27 mouse cellular contexts compared by ENCODE assay signal in the genomic region with DNA sequence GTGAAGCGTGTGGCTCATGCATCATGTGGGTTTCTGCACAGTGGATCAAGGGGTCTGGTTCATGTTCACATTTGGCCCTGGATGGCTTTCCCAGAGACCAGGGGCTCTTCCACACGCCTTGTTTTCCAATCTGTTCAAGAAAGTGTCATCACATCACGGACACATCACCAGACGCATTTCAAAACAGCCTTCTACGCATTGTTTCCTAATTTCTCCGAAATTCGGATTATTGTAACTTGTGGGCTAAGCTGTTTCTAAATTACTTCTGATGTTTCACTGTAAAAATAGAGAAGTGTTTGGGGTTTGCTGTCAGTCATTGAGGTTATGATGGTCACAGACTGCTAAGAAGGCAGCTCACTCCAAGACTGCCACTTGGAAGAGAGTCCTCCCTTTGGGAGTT.
DNase-seq lines count a peak whose midpoint lies in the region; ATAC-seq lines count a peak whose summit lies in the region.
"Had no signal": no experiment of that assay in that cellular context is flagged by ENCODE, and none has a peak within 500 bp of the region (broad histone marks: within the 10 kb centered on the region; RNA-seq: fewer than 3 reads in every experiment).

No protein-coding gene starts in this region.

- H3K36me3 ChIP-seq in lung, embryonic 15.5 days: 0 out of 2 replicates have a peak, but pooled peaks cover 14% of the 10 kb centered on the region
- H3K36me3 ChIP-seq in hindbrain, embryonic 14.5 days (replicated peaks; ENCODE audit: control insufficient read depth, insufficient read depth): no peaks in the 10 kb centered on the region
- H3K36me3 ChIP-seq: forebrain, embryonic 15.5 days; hindbrain, embryonic 15.5 days had no signal

- WGBS in lung, embryonic 15.5 days: 72% methylated on average over 7 of the region's 7 CpGs
- 95% methylated on average over 7 of the region's 7 CpGs for WGBS in hindbrain, embryonic 14.5 days

- no peak overlapping the region for H3K9ac ChIP-seq in lung, embryonic 15.5 days
- H3K9ac ChIP-seq in hindbrain, embryonic 14.5 days: no peak overlapping the region
- H3K9ac ChIP-seq: embryonic facial prominence, embryonic 13.5 days; forebrain, embryonic 12.5 days; forebrain, embryonic 15.5 days; heart, embryonic 13.5 days; hindbrain, embryonic 15.5 days had no signal

- no peak overlapping the region for H3K4me2 ChIP-seq in lung, embryonic 15.5 days
- H3K4me2 ChIP-seq in hindbrain, embryonic 14.5 days (replicated peaks): no peak overlapping the region
- H3K4me2 ChIP-seq: embryonic facial prominence, embryonic 13.5 days; forebrain, embryonic 12.5 days; forebrain, embryonic 15.5 days; heart, embryonic 13.5 days; hindbrain, embryonic 15.5 days had no signal

- H3K4me1 ChIP-seq in lung, embryonic 15.5 days: peaks cover 4% of the 10 kb centered on the region
- H3K4me1 ChIP-seq in hindbrain, embryonic 14.5 days (replicated peaks; ENCODE audit: control insufficient read depth, insufficient read depth, low read length): 0 out of 2 replicates have a peak, but pooled peaks cover under 1% of the 10 kb centered on the region
- H3K4me1 ChIP-seq: hindbrain, embryonic 15.5 days had no signal

- ATAC-seq in lung, embryonic 15.5 days (ENCODE audit: borderline replicate concordance, extremely low read depth, low FRiP score, low TSS enrichment): 0 out of 2 replicates have a peak, but pooled peaks have one; percentile 35
- peak; percentile 85 for ATAC-seq in megakaryocyte, adult 5-6 weeks (ENCODE audit: poor library complexity, severe bottlenecking)
- no peak for ATAC-seq in hindbrain, embryonic 14.5 days (ENCODE audit: low FRiP score)
- ATAC-seq: CD4-positive, CD25-positive, alpha-beta regulatory T cell, adult 4 months; forebrain, embryonic 15.5 days had no signal

- no peaks in the 10 kb centered on the region for H3K27me3 ChIP-seq in lung, embryonic 15.5 days
- no peaks in the 10 kb centered on the region for H3K27me3 ChIP-seq in hindbrain, embryonic 14.5 days (ENCODE audit: control insufficient read depth, insufficient read depth, low read length)
- H3K27me3 ChIP-seq: embryonic facial prominence, embryonic 13.5 days; forebrain, embryonic 12.5 days; forebrain, embryonic 15.5 days; heart, embryonic 13.5 days; hindbrain, embryonic 15.5 days had no signal

- DNase-seq in lung, postnatal 25 days (ENCODE audit: low spot score): no peak
- DNase-seq in 416B (ENCODE audit: low read depth): peak; percentile 13
- DNase-seq in lung, postnatal 10 days: peak; percentile 46
- no peak for DNase-seq in hindbrain, embryonic 14.5 days (ENCODE audit: low spot score)
- no peak for DNase-seq in right cerebral cortex, postnatal 14 days
- DNase-seq: adrenal gland, adult 8-10 months; adrenal gland, postnatal 25 days; cerebellum, adult 11-12 months; cerebellum, adult 8-10 months; cerebellum, postnatal 10 days; cerebellum, postnatal 36 days; embryo, embryonic 11 days; gastrocnemius, postnatal 25 days; heart, adult 2 months; heart, postnatal 14 days; heart, postnatal 4 days had no signal

- peak overlapping the region; percentile 0; the same call in 1 of the 2 replicates for H3K27ac ChIP-seq in lung, embryonic 15.5 days
- no peak overlapping the region for H3K27ac ChIP-seq in hindbrain, embryonic 14.5 days
- H3K27ac ChIP-seq: embryonic facial prominence, embryonic 10.5 days; embryonic facial prominence, embryonic 13.5 days; forebrain, embryonic 12.5 days; forebrain, embryonic 15.5 days; heart, adult 2 months; heart, embryonic 10.5 days; heart, embryonic 13.5 days; hindbrain, embryonic 15.5 days had no signal

- H3K4me3 ChIP-seq in lung, embryonic 15.5 days: no peak overlapping the region
- H3K4me3 ChIP-seq in hindbrain, embryonic 14.5 days (replicated peaks; ENCODE audit: low read length): no peak overlapping the region
- H3K4me3 ChIP-seq: embryonic facial prominence, embryonic 10.5 days; embryonic facial prominence, embryonic 13.5 days; erythroblast, embryonic 14.5 days; forebrain, embryonic 12.5 days; forebrain, embryonic 15.5 days; heart, adult 2 months; heart, embryonic 10.5 days; heart, embryonic 13.5 days; hindbrain, embryonic 15.5 days had no signal

- H3K9me3 ChIP-seq in lung, embryonic 15.5 days: no peaks in the 10 kb centered on the region
- H3K9me3 ChIP-seq in hindbrain, embryonic 14.5 days (ENCODE audit: control insufficient read depth, low read length): no peaks in the 10 kb centered on the region
- H3K9me3 ChIP-seq: embryonic facial prominence, embryonic 10.5 days; embryonic facial prominence, embryonic 13.5 days; forebrain, embryonic 12.5 days; forebrain, embryonic 15.5 days; heart, embryonic 10.5 days; heart, embryonic 13.5 days; hindbrain, embryonic 15.5 days had no signal

Comparison
In these comparisons a context has a peak if more than half of its experiments do, and no peak if none do; other contexts are left out.
1. DNase-seq: peak in 416B (single experiment) and lung, postnatal 10 days (single experiment); none in lung, postnatal 25 days (single experiment), hindbrain, embryonic 14.5 days (single experiment) and right cerebral cortex, postnatal 14 days (single experiment).